In genomic region chr19:42290954-42291661, GRCm38 (mm10) we compare ENCODE assay signal across 13 mouse cellular contexts. TPM values are rescaled to one million over a fixed set of nuclear protein-coding genes. Genes with fewer than 3 reads are reported as not detected.
DNase-seq lines count a peak whose midpoint lies in the region; ATAC-seq and TF ChIP-seq lines count a peak whose summit lies in the region.
"Had no signal": no experiment of that assay in that cellular context is flagged by ENCODE, and none has a peak within 500 bp of the region (broad histone marks: within the 10 kb centered on the region; RNA-seq: fewer than 3 reads in every experiment).

No protein-coding gene starts in this region.

- H3K4me3 ChIP-seq in midbrain, embryonic 10.5 days = no peak overlapping the region
- no peak overlapping the region for H3K4me3 ChIP-seq in midbrain, postnatal 0 days (ENCODE audit: low read depth, low read length)
- H3K4me3 ChIP-seq in hindbrain, embryonic 13.5 days = no peak overlapping the region
- H3K4me3 ChIP-seq in midbrain, embryonic 15.5 days = no peak overlapping the region
- H3K4me3 ChIP-seq: heart, embryonic 15.5 days had no signal

- H3K27ac ChIP-seq in midbrain, embryonic 10.5 days (replicated peaks) = peak overlapping the region; percentile 67
- H3K27ac ChIP-seq in midbrain, postnatal 0 days (ENCODE audit: low read depth, low read length) = no peak overlapping the region
- H3K27ac ChIP-seq in hindbrain, embryonic 13.5 days = peak overlapping the region; percentile 35
- H3K27ac ChIP-seq in midbrain, embryonic 15.5 days = no peak overlapping the region
- H3K27ac ChIP-seq: heart, embryonic 15.5 days had no signal

- H3K4me1 ChIP-seq in midbrain, embryonic 10.5 days = peaks cover 32% of the 10 kb centered on the region
- no peaks in the 10 kb centered on the region for H3K4me1 ChIP-seq in midbrain, postnatal 0 days (ENCODE audit: insufficient read depth, low read length)
- peaks cover 30% of the 10 kb centered on the region for H3K4me1 ChIP-seq in hindbrain, embryonic 13.5 days (replicated peaks)
- peaks cover 18% of the 10 kb centered on the region for H3K4me1 ChIP-seq in midbrain, embryonic 15.5 days
- H3K4me1 ChIP-seq: heart, embryonic 15.5 days had no signal

- DNase-seq in embryo, embryonic 11 days = peak; percentile 17
- DNase-seq in embryo, embryonic 10.5 days (ENCODE audit: low spot score) = no peak
- DNase-seq in midbrain, embryonic 10.5 days (ENCODE audit: low spot score) = no peak
- DNase-seq in midbrain, postnatal 0 days (ENCODE audit: low spot score) = no peak
- no peak for DNase-seq in ovary, adult 18-20 months (ENCODE audit: low spot score)
- no peak for DNase-seq in cerebellum, adult 11 months
- DNase-seq: kidney, adult 2 months; liver; lung, postnatal 14 days; thymus, adult 18-20 months had no signal

- H3K36me3 ChIP-seq in midbrain, embryonic 10.5 days = no peaks in the 10 kb centered on the region
- H3K36me3 ChIP-seq in midbrain, postnatal 0 days (ENCODE audit: insufficient read depth, low read length) = no peaks in the 10 kb centered on the region
- no peaks in the 10 kb centered on the region for H3K36me3 ChIP-seq in hindbrain, embryonic 13.5 days
- no peaks in the 10 kb centered on the region for H3K36me3 ChIP-seq in midbrain, embryonic 15.5 days (replicated peaks)
- H3K36me3 ChIP-seq: heart, embryonic 15.5 days had no signal

- no peaks in the 10 kb centered on the region for H3K9me3 ChIP-seq in midbrain, embryonic 10.5 days (replicated peaks)
- no peaks in the 10 kb centered on the region for H3K9me3 ChIP-seq in midbrain, postnatal 0 days (ENCODE audit: low read length)
- no peaks in the 10 kb centered on the region for H3K9me3 ChIP-seq in hindbrain, embryonic 13.5 days
- H3K9me3 ChIP-seq in midbrain, embryonic 15.5 days = no peaks in the 10 kb centered on the region
- H3K9me3 ChIP-seq: heart, embryonic 15.5 days had no signal

- ATAC-seq in midbrain, postnatal 0 days (ENCODE audit: low FRiP score) = no peak
- no peak for ATAC-seq in hindbrain, embryonic 13.5 days (ENCODE audit: low FRiP score)
- ATAC-seq in midbrain, embryonic 15.5 days (replicated peaks) = peak; percentile 31

- H3K4me2 ChIP-seq in midbrain, postnatal 0 days (ENCODE audit: low read depth, low read length, poor library complexity, severe bottlenecking) = no peak overlapping the region
- no peak overlapping the region for H3K4me2 ChIP-seq in hindbrain, embryonic 13.5 days
- H3K4me2 ChIP-seq in midbrain, embryonic 15.5 days = no peak overlapping the region
- H3K4me2 ChIP-seq: heart, embryonic 15.5 days had no signal

- TF ChIP-seq CTCF in midbrain, postnatal 0 days (IDR thresholded peaks at IDR 0.05) = no peak

- WGBS in midbrain, embryonic 10.5 days = 30% methylated on average over 7 of the region's 7 CpGs
- WGBS in midbrain, postnatal 0 days = 17% methylated on average over 7 of the region's 7 CpGs
- WGBS in hindbrain, embryonic 13.5 days = 23% methylated on average over 7 of the region's 7 CpGs
- WGBS in midbrain, embryonic 15.5 days = 25% methylated on average over 7 of the region's 7 CpGs

- H3K27me3 ChIP-seq in midbrain, embryonic 10.5 days (ENCODE audit: low read depth, poor library complexity, severe bottlenecking) = no peaks in the 10 kb centered on the region
- no peaks in the 10 kb centered on the region for H3K27me3 ChIP-seq in midbrain, postnatal 0 days (ENCODE audit: insufficient read depth, low read length)
- 0 out of 2 replicates have a peak, but pooled peaks cover 3% of the 10 kb centered on the region for H3K27me3 ChIP-seq in hindbrain, embryonic 13.5 days
- H3K27me3 ChIP-seq in midbrain, embryonic 15.5 days (replicated peaks) = no peaks in the 10 kb centered on the region
- H3K27me3 ChIP-seq: heart, embryonic 15.5 days had no signal

- no peak overlapping the region for H3K9ac ChIP-seq in midbrain, postnatal 0 days (replicated peaks; ENCODE audit: low read length, poor library complexity, severe bottlenecking)
- H3K9ac ChIP-seq in hindbrain, embryonic 13.5 days = no peak overlapping the region
- no peak overlapping the region for H3K9ac ChIP-seq in midbrain, embryonic 15.5 days
- H3K9ac ChIP-seq: heart, embryonic 15.5 days had no signal

RNA-seq across cellular contexts. Expression of gene Golga7b, which starts 43.7 kb away (rescaled TPM):
- 1.0 and 2.2 TPM in 2 replicates for polyA plus RNA-seq in midbrain, embryonic 10.5 days (2016; fragmentation: Nextera tagmentation; extraction: Ambion mirVana)
- 92.0 and 92.8 TPM in 2 replicates for total RNA-seq in midbrain, postnatal 0 days (2014; rRNA removed)
- polyA plus RNA-seq in midbrain, postnatal 0 days (2015; fragmentation: Nextera tagmentation; extraction: Ambion mirVana) = 68.9 and 70.3 TPM in 2 replicates
- polyA plus RNA-seq in hindbrain, embryonic 13.5 days (2015; fragmentation: Nextera tagmentation; extraction: Ambion mirVana) = 38.8 and 40.0 TPM in 2 replicates
- 62.7 and 65.5 TPM in 2 replicates for polyA plus RNA-seq in midbrain, embryonic 15.5 days (2015; fragmentation: Nextera tagmentation; extraction: Ambion mirVana)

Comparison
In these comparisons a context has a peak if more than half of its experiments do, and no peak if none do; other contexts are left out.
1. H3K27ac ChIP-seq: peak in midbrain, embryonic 10.5 days (single experiment) and hindbrain, embryonic 13.5 days (single experiment); none in midbrain, postnatal 0 days (single experiment) and midbrain, embryonic 15.5 days (single experiment).
2. RNA of gene Golga7b, which starts 43.7 kb away (polyA plus RNA-seq): 68.9 to 70.3 TPM in midbrain, postnatal 0 days, 62.7 to 65.5 TPM in midbrain, embryonic 15.5 days and 38.8 to 40.0 TPM in hindbrain, embryonic 13.5 days; 1.0 to 2.2 TPM in midbrain, embryonic 10.5 days; every median in the first group is over 10 times any median in the second.